15 mouse cellular contexts compared by ENCODE assay signal in the genomic region with DNA sequence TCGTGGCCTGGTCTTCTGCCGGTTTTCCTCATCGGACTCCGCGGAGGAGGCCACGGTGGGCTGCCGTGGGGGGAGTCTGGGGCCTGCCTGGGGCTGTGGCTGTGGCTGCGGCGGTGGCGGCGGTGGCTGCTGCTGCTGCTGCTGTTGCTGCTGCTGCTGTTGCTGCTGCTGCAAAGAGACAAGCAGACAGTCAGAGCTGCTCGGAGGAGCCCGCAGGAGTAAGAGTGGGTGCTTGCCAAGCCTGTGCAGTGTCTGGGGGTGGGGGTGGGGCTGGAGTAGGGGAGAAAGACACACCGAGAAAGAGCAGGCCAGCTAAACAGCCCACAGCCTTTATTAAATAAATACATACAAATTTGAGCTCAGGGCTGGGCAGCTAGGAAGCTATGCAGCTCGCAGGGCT.
DNase-seq lines count a peak whose midpoint lies in the region; ATAC-seq and TF ChIP-seq lines count a peak whose summit lies in the region.
"Had no signal": no experiment of that assay in that cellular context is flagged by ENCODE, and none has a peak within 500 bp of the region (broad histone marks: within the 10 kb centered on the region; RNA-seq: fewer than 3 reads in every experiment).

No protein-coding gene starts in this region.

- no peaks in the 10 kb centered on the region for H3K9me3 ChIP-seq in forebrain, embryonic 15.5 days
- no peaks in the 10 kb centered on the region for H3K9me3 ChIP-seq in forebrain, embryonic 10.5 days
- H3K9me3 ChIP-seq: kidney, embryonic 15.5 days; midbrain, embryonic 15.5 days had no signal

- intact Hi-C loops in left cerebral cortex, adult 2 months (cut with DNase I) = no loop called here
- intact Hi-C loops in left cerebral cortex, postnatal 10 days (cut with DNase I) = no loop called here

- peaks cover 8% of the 10 kb centered on the region; the same call in 1 of the 2 replicates for H3K4me1 ChIP-seq in forebrain, embryonic 15.5 days
- H3K4me1 ChIP-seq in forebrain, embryonic 10.5 days = peaks cover 18% of the 10 kb centered on the region
- H3K4me1 ChIP-seq: kidney, embryonic 15.5 days had no signal

- 79% methylated on average over 15 of the region's 15 CpGs for WGBS in forebrain, embryonic 15.5 days
- 92% methylated on average over 15 of the region's 15 CpGs for WGBS in forebrain, embryonic 10.5 days

- no peak for TF ChIP-seq CTCF in left cerebral cortex, adult 2 months (IDR thresholded peaks at IDR 0.05)
- TF ChIP-seq CTCF in brain, embryonic 14.5 days (IDR thresholded peaks at IDR 0.05; ENCODE audit: borderline replicate concordance, extremely low read depth, insufficient read depth, insufficient read length) = no peak

- no peak for DNase-seq in forebrain, embryonic 10.5 days (ENCODE audit: extremely low spot score, low spot score)
- peak in 1 of 2 experiments; percentile 18 for DNase-seq in left cerebral cortex, adult 2 months (ENCODE audit: extremely low spot score in 1 of 2, low spot score in 2 of 2)
- DNase-seq in left cerebral cortex, postnatal 10 days (ENCODE audit: extremely low spot score in 1 of 2, low spot score in 2 of 2) = no peak
- peak; percentile 4 for DNase-seq in 3134 (ENCODE audit: extremely low read depth, insufficient read length, low spot score)
- DNase-seq in brain, embryonic 14.5 days (ENCODE audit: low read depth) = peak; percentile 33
- DNase-seq in lung, postnatal 10 days = no peak
- no peak for DNase-seq in lung, adult 18-20 months
- DNase-seq: cerebellum, adult 2 months; gastrocnemius, postnatal 10 days; heart, postnatal 36 days; layer of hippocampus, postnatal 36 days; liver had no signal

- H3K9ac ChIP-seq in forebrain, embryonic 15.5 days (replicated peaks) = no peak overlapping the region
- H3K9ac ChIP-seq: kidney, embryonic 15.5 days; midbrain, embryonic 15.5 days had no signal

- H3K27ac ChIP-seq in forebrain, embryonic 15.5 days (replicated peaks) = no peak overlapping the region
- H3K27ac ChIP-seq in forebrain, embryonic 10.5 days = no peak overlapping the region
- H3K27ac ChIP-seq in left cerebral cortex, adult 2 months = peak overlapping the region; percentile 66
- H3K27ac ChIP-seq: kidney, embryonic 15.5 days; midbrain, embryonic 15.5 days had no signal

- no peak for TF ChIP-seq POLR2A in brain, embryonic 14.5 days (IDR thresholded peaks at IDR 0.05; ENCODE audit: borderline replicate concordance, extremely low read depth, insufficient read depth, insufficient read length, poor library complexity, severe bottlenecking)

- H3K4me2 ChIP-seq in forebrain, embryonic 15.5 days (replicated peaks) = no peak overlapping the region
- H3K4me2 ChIP-seq: kidney, embryonic 15.5 days; midbrain, embryonic 15.5 days had no signal

- peaks cover 7% of the 10 kb centered on the region for H3K36me3 ChIP-seq in forebrain, embryonic 15.5 days
- peaks cover 55% of the 10 kb centered on the region for H3K36me3 ChIP-seq in forebrain, embryonic 10.5 days (replicated peaks)
- H3K36me3 ChIP-seq: kidney, embryonic 15.5 days; midbrain, embryonic 15.5 days had no signal

- ATAC-seq in forebrain, embryonic 15.5 days (replicated peaks) = peak; percentile 38; the same call in 1 of the 2 replicates
- ATAC-seq: midbrain, embryonic 15.5 days had no signal

- no peak overlapping the region for H3K4me3 ChIP-seq in forebrain, embryonic 15.5 days
- H3K4me3 ChIP-seq in forebrain, embryonic 10.5 days = no peak overlapping the region
- H3K4me3 ChIP-seq in left cerebral cortex, adult 2 months = no peak overlapping the region
- H3K4me3 ChIP-seq: kidney, embryonic 15.5 days; midbrain, embryonic 15.5 days had no signal

- H3K27me3 ChIP-seq in forebrain, embryonic 15.5 days = no peaks in the 10 kb centered on the region
- no peaks in the 10 kb centered on the region for H3K27me3 ChIP-seq in forebrain, embryonic 10.5 days (ENCODE audit: poor library complexity, severe bottlenecking)
- H3K27me3 ChIP-seq: kidney, embryonic 15.5 days; midbrain, embryonic 15.5 days had no signal

Comparison
In these comparisons a context has a peak if more than half of its experiments do, and no peak if none do; other contexts are left out.
1. DNase-seq: peak in 3134 (single experiment) and brain, embryonic 14.5 days (single experiment); none in forebrain, embryonic 10.5 days (single experiment), left cerebral cortex, postnatal 10 days (0 of 2), lung, postnatal 10 days (single experiment) and lung, adult 18-20 months (0 of 2).